Mouse (Mus musculus): ENCODE data around the gene Larp1.

GRCm38 (mm10) chr11:57970541-57970940 lies 38.3 kb upstream of the Larp1 start:
- no peak for TF ChIP-seq CTCF (conservative IDR thresholded peaks at IDR 0.05; ENCODE audit: low read length)
- TF ChIP-seq NANOG (IDR thresholded peaks at IDR 0.05; ENCODE audit: borderline replicate concordance, low read length): peak; percentile 91

All from E14TG2a.4 (cell line).